Mouse (Mus musculus) E14TG2a.4 (cell line): ENCODE results near the gene Glipr2.
A peak's percentile ranks its signal among the peaks of the same experiment; 100 is the strongest.

ENCODE experiments used
- CTCF ChIP-seq: conservative IDR thresholded peaks from 2 replicates; pipeline ENCODE4 v1.5.1; 2014; ENCODE audit warnings: low read length
- NANOG ChIP-seq: IDR thresholded peaks from 2 replicates; pipeline ENCODE4 v1.6.1; 2014; ENCODE audit warnings: borderline replicate concordance, low read length, mixed read lengths
- POU5F1 ChIP-seq: IDR thresholded peaks from 2 replicates; pipeline ENCODE4 v1.6.1; 2014; ENCODE audit warnings: low read length, borderline replicate concordance

DNA sequence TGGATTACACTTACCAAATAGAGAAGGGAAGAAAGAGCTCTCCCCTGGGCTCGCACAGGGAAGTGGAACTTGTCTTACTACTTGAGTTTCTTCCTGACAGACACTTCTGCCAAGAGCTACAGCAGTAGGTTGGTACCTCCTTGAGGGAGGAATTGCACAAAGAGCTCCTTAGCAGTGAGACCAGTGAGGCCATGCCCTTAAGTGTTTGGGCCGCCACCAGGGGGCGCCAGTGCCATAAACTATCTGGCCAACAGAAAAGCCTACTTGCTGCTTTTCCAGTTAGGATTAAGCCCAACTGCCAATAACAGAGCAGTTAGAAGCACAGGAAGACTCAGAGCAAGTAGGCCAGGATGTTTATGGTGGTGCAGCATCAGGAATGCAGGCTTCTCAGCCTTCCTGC is 31.4 kb upstream of the Glipr2 start:
- peak; percentile 91 for TF ChIP-seq CTCF
- TF ChIP-seq NANOG, result no peak
- no peak for TF ChIP-seq POU5F1
